Mouse (Mus musculus) ES-E14 (cell line): ENCODE measurements around the gene Gucy2d.

ENCODE experiments used
- CHD2 ChIP-seq: IDR thresholded peaks from 2 replicates; pipeline ENCODE4 v1.6.1; 2014; ENCODE audit warnings: mild to moderate bottlenecking, low read depth, low read length, inconsistent platforms
- MAFK ChIP-seq: IDR thresholded peaks from 2 replicates; pipeline ENCODE4 v1.6.1; 2014; ENCODE audit warnings: mild to moderate bottlenecking, low read depth, low read length, inconsistent platforms; ENCODE audit not compliant: insufficient read depth
- ZNF384 ChIP-seq: IDR thresholded peaks from 2 replicates; pipeline ENCODE4 v1.6.1; 2012; ENCODE audit warnings: low read depth, low read length, inconsistent platforms

GRCm38 (mm10) chr7:98460319-98460718, 20.1 kb downstream of the Gucy2d start:
- TF ChIP-seq MAFK (no peak), ZNF384 (no peak), CHD2 (no peak)
